Mouse (Mus musculus): ENCODE results near the gene Ern1. TPM values are rescaled to one million over a fixed set of nuclear protein-coding genes. Genes with fewer than 3 reads are reported as not detected.

Ern1 gene
- polyA plus RNA-seq (2015; fragmentation: Nextera tagmentation; extraction: Ambion mirVana) = 5.5 and 5.8 TPM in 2 replicates

GRCm38 (mm10) chr11:106487733-106488115 is at the start of gene Ern1:
Gene Ern1, minus strand, starts transcription at chr11:106487852.
- WGBS = 0% methylated on average over 23 of the region's 28 CpGs

GRCm38 (mm10) chr11:106536253-106536912 is 48.7 kb upstream of the Ern1 start:
- Histone ChIP-seq H3K4me3 (ENCODE audit: low read length) (no peak overlapping the region), H3K9ac (ENCODE audit: low read length) (no peak overlapping the region), H3K27me3 (ENCODE audit: control insufficient read depth, insufficient read depth, low read depth, low read length) (no peaks in the 10 kb centered on the region), H3K4me2 (ENCODE audit: low read depth, low read length) (no peak overlapping the region), H3K36me3 (ENCODE audit: control insufficient read depth, insufficient read depth, low read length) (peaks cover 3% of the 10 kb centered on the region; the same call in 1 of the 2 replicates), H3K27ac (ENCODE audit: low read length) (0 out of 2 replicates have a peak overlapping the region, but pooled peaks have one; percentile 27), H3K9me3 (ENCODE audit: control insufficient read depth, low read length) (no peaks in the 10 kb centered on the region), H3K4me1 (replicated peaks; ENCODE audit: control insufficient read depth, insufficient read depth, low read length) (no peaks in the 10 kb centered on the region)
- ATAC-seq (ENCODE audit: low read depth) = peak; percentile 45; the same call in 1 of the 2 replicates
- 62% methylated on average over 11 of the region's 11 CpGs for WGBS

More at GRCm38 (mm10) chr11:106487733-106488115, at the start of gene Ern1:
- H3K27me3 ChIP-seq (ENCODE audit: control insufficient read depth, insufficient read depth, low read depth, low read length) = no peaks in the 10 kb centered on the region
- no peaks in the 10 kb centered on the region for H3K9me3 ChIP-seq (ENCODE audit: control insufficient read depth, low read length)
- H3K9ac ChIP-seq (ENCODE audit: low read length) = peak within 1 kb of the TSS; percentile 87
- peak within 1 kb of the TSS; percentile 89 for H3K4me2 ChIP-seq (ENCODE audit: low read depth, low read length)
- peaks cover 14% of the 10 kb centered on the region for H3K4me1 ChIP-seq (replicated peaks; ENCODE audit: control insufficient read depth, insufficient read depth, low read length)
- H3K4me3 ChIP-seq (ENCODE audit: low read length) = peak within 1 kb of the TSS; percentile 87
- no peaks in the 10 kb centered on the region for H3K36me3 ChIP-seq (ENCODE audit: control insufficient read depth, insufficient read depth, low read length)
- ATAC-seq (ENCODE audit: low read depth) = peak; percentile 99
- H3K27ac ChIP-seq (ENCODE audit: low read length) = peak within 1 kb of the TSS; percentile 91

- Histone ChIP-seq H3K4me1 (replicated peaks; ENCODE audit: control insufficient read depth, insufficient read depth, low read length) (no peaks in the 10 kb centered on the region), H3K27ac (ENCODE audit: low read length) (0 out of 2 replicates have a peak overlapping the region, but pooled peaks have one; percentile 27), H3K36me3 (ENCODE audit: control insufficient read depth, insufficient read depth, low read length) (peaks cover 3% of the 10 kb centered on the region; the same call in 1 of the 2 replicates), H3K9me3 (ENCODE audit: control insufficient read depth, low read length) (no peaks in the 10 kb centered on the region), H3K4me3 (ENCODE audit: low read length) (no peak overlapping the region), H3K27me3 (ENCODE audit: control insufficient read depth, insufficient read depth, low read depth, low read length) (no peaks in the 10 kb centered on the region), H3K9ac (ENCODE audit: low read length) (no peak overlapping the region), H3K4me2 (ENCODE audit: low read depth, low read length) (no peak overlapping the region)
- WGBS = 83% methylated on average over 9 of the region's 9 CpGs
- ATAC-seq (ENCODE audit: low read depth) = no peak
These were observed 48.1 kb upstream of the Ern1 start for GRCm38 (mm10) chr11:106535660-106536252.

- H3K27me3 ChIP-seq (ENCODE audit: control insufficient read depth, insufficient read depth, low read depth, low read length) = no peaks in the 10 kb centered on the region
- H3K9me3 ChIP-seq (ENCODE audit: control insufficient read depth, low read length) = no peaks in the 10 kb centered on the region
- no peak for ATAC-seq (ENCODE audit: low read depth)
- H3K36me3 ChIP-seq (ENCODE audit: control insufficient read depth, insufficient read depth, low read length) = peaks cover 3% of the 10 kb centered on the region; the same call in 1 of the 2 replicates
- no peak overlapping the region for H3K27ac ChIP-seq (ENCODE audit: low read length)
- H3K9ac ChIP-seq (ENCODE audit: low read length) = no peak overlapping the region
- WGBS = 78% methylated on average over 9 of the region's 9 CpGs
- no peak overlapping the region for H3K4me2 ChIP-seq (ENCODE audit: low read depth, low read length)
- H3K4me3 ChIP-seq (ENCODE audit: low read length) = no peak overlapping the region
- H3K4me1 ChIP-seq (replicated peaks; ENCODE audit: control insufficient read depth, insufficient read depth, low read length) = no peaks in the 10 kb centered on the region
These were observed 44.7 kb upstream of the Ern1 start for GRCm38 (mm10) chr11:106532248-106532790.

- Histone ChIP-seq H3K4me2 (ENCODE audit: low read depth, low read length) (no peak overlapping the region), H3K27ac (ENCODE audit: low read length) (no peak overlapping the region), H3K9me3 (ENCODE audit: control insufficient read depth, low read length) (no peaks in the 10 kb centered on the region), H3K4me3 (ENCODE audit: low read length) (no peak overlapping the region), H3K36me3 (ENCODE audit: control insufficient read depth, insufficient read depth, low read length) (peaks cover 6% of the 10 kb centered on the region; the same call in 1 of the 2 replicates), H3K27me3 (ENCODE audit: control insufficient read depth, insufficient read depth, low read depth, low read length) (no peaks in the 10 kb centered on the region), H3K4me1 (replicated peaks; ENCODE audit: control insufficient read depth, insufficient read depth, low read length) (no peaks in the 10 kb centered on the region), H3K9ac (ENCODE audit: low read length) (no peak overlapping the region)
- 78% methylated on average over 5 of the region's 5 CpGs for WGBS
- no peak for ATAC-seq (ENCODE audit: low read depth)
These were observed 42.1 kb upstream of the Ern1 start for GRCm38 (mm10) chr11:106529786-106530185.

- no peak overlapping the region for H3K9ac ChIP-seq (ENCODE audit: low read length)
- no peaks in the 10 kb centered on the region for H3K4me1 ChIP-seq (replicated peaks; ENCODE audit: control insufficient read depth, insufficient read depth, low read length)
- H3K27ac ChIP-seq (ENCODE audit: low read length) = no peak overlapping the region
- WGBS = 74% methylated on average over 4 of the region's 4 CpGs
- H3K36me3 ChIP-seq (ENCODE audit: control insufficient read depth, insufficient read depth, low read length) = peaks cover 6% of the 10 kb centered on the region; the same call in 1 of the 2 replicates
- H3K4me2 ChIP-seq (ENCODE audit: low read depth, low read length) = no peak overlapping the region
- ATAC-seq (ENCODE audit: low read depth) = no peak
- no peaks in the 10 kb centered on the region for H3K27me3 ChIP-seq (ENCODE audit: control insufficient read depth, insufficient read depth, low read depth, low read length)
- no peaks in the 10 kb centered on the region for H3K9me3 ChIP-seq (ENCODE audit: control insufficient read depth, low read length)
- no peak overlapping the region for H3K4me3 ChIP-seq (ENCODE audit: low read length)
These were observed 41.5 kb upstream of the Ern1 start for GRCm38 (mm10) chr11:106529113-106529512.

- no peak for ATAC-seq (ENCODE audit: low read depth)
- Histone ChIP-seq H3K4me1 (replicated peaks; ENCODE audit: control insufficient read depth, insufficient read depth, low read length) (no peaks in the 10 kb centered on the region), H3K36me3 (ENCODE audit: control insufficient read depth, insufficient read depth, low read length) (peaks cover 6% of the 10 kb centered on the region; the same call in 1 of the 2 replicates), H3K9ac (ENCODE audit: low read length) (no peak overlapping the region), H3K9me3 (ENCODE audit: control insufficient read depth, low read length) (no peaks in the 10 kb centered on the region), H3K4me3 (ENCODE audit: low read length) (no peak overlapping the region), H3K27me3 (ENCODE audit: control insufficient read depth, insufficient read depth, low read depth, low read length) (no peaks in the 10 kb centered on the region), H3K4me2 (ENCODE audit: low read depth, low read length) (no peak overlapping the region), H3K27ac (ENCODE audit: low read length) (no peak overlapping the region)
- WGBS = 30% methylated on average over 1 of the region's 1 CpGs
These were observed 40.3 kb upstream of the Ern1 start for GRCm38 (mm10) chr11:106527926-106528325.

- H3K27ac ChIP-seq (ENCODE audit: low read length) = no peak overlapping the region
- H3K4me1 ChIP-seq (replicated peaks; ENCODE audit: control insufficient read depth, insufficient read depth, low read length) = no peaks in the 10 kb centered on the region
- peaks cover 6% of the 10 kb centered on the region; the same call in 1 of the 2 replicates for H3K36me3 ChIP-seq (ENCODE audit: control insufficient read depth, insufficient read depth, low read length)
- no peak for ATAC-seq (ENCODE audit: low read depth)
- no peak overlapping the region for H3K4me3 ChIP-seq (ENCODE audit: low read length)
- H3K9ac ChIP-seq (ENCODE audit: low read length) = no peak overlapping the region
- whole genome bisulfite sequencing = 55% methylated on average over 10 of the region's 10 CpGs
- H3K27me3 ChIP-seq (ENCODE audit: control insufficient read depth, insufficient read depth, low read depth, low read length) = no peaks in the 10 kb centered on the region
- H3K9me3 ChIP-seq (ENCODE audit: control insufficient read depth, low read length) = no peaks in the 10 kb centered on the region
- H3K4me2 ChIP-seq (ENCODE audit: low read depth, low read length) = no peak overlapping the region
These were observed 39.6 kb upstream of the Ern1 start for GRCm38 (mm10) chr11:106527147-106527821.

GRCm38 (mm10) chr11:106522538-106522937 is 34.9 kb upstream of the Ern1 start:
- no peaks in the 10 kb centered on the region for H3K9me3 ChIP-seq (ENCODE audit: control insufficient read depth, low read length)
- no peaks in the 10 kb centered on the region for H3K27me3 ChIP-seq (ENCODE audit: control insufficient read depth, insufficient read depth, low read depth, low read length)
- 69% methylated on average over 3 of the region's 3 CpGs for WGBS
- no peak for ATAC-seq (ENCODE audit: low read depth)
- peaks cover 2% of the 10 kb centered on the region; the same call in 1 of the 2 replicates for H3K36me3 ChIP-seq (ENCODE audit: control insufficient read depth, insufficient read depth, low read length)
- no peak overlapping the region for H3K9ac ChIP-seq (ENCODE audit: low read length)
- no peak overlapping the region for H3K4me3 ChIP-seq (ENCODE audit: low read length)
- no peak overlapping the region for H3K4me2 ChIP-seq (ENCODE audit: low read depth, low read length)
- no peak overlapping the region for H3K27ac ChIP-seq (ENCODE audit: low read length)
- peaks cover 2% of the 10 kb centered on the region for H3K4me1 ChIP-seq (replicated peaks; ENCODE audit: control insufficient read depth, insufficient read depth, low read length)

All from lung, embryonic 16.5 days (tissue).